Mouse (Mus musculus) cerebral cortex, adult 2 months (tissue): Measurements from ENCODE around the gene Dcaf15.

ENCODE experiments used
- WGBS: fragments of 180-500 bp; shearing (Covaris S2); methylation state at CpG from one replicate; pipeline ENCODE4 v1.1.7; 2018; 5-methylcytosine and 5-hydroxymethylcytosine counted together

The Dcaf15 gene

GRCm38 (mm10) chr8:84066291-84066930 is 38.2 kb downstream of the Dcaf15 start, which contains the start of gene Rfx1:
TSS of gene Rfx1 (plus strand) at chr8:84066834.
- under 1% methylated on average over 51 of the region's 51 CpGs for WGBS

GRCm38 (mm10) chr8:84065457-84066072 is 39.0 kb downstream of the Dcaf15 start:
- WGBS, result 12% methylated on average over 5 of the region's 5 CpGs

GRCm38 (mm10) chr8:84065037-84065436 is 39.5 kb downstream of the Dcaf15 start, which contains the start of gene Gm10643:
TSS of gene Gm10643 (minus strand) at chr8:84065137.
- 100% methylated on average over 1 of the region's 1 CpGs for WGBS

- 77% methylated on average over 8 of the region's 8 CpGs for WGBS
These were observed 40.5 kb downstream of the Dcaf15 start for GRCm38 (mm10) chr8:84063861-84064610.

- WGBS, result 93% methylated on average over 2 of the region's 2 CpGs
These were observed 44.3 kb downstream of the Dcaf15 start for GRCm38 (mm10) chr8:84060245-84060644.

GRCm38 (mm10) chr8:84059226-84059625 is 45.3 kb downstream of the Dcaf15 start:
- 96% methylated on average over 2 of the region's 2 CpGs for WGBS

- 97% methylated on average over 1 of the region's 1 CpGs for WGBS
These were observed 46.7 kb downstream of the Dcaf15 start for GRCm38 (mm10) chr8:84057827-84058226.

- 97% methylated on average over 5 of the region's 5 CpGs for WGBS
These were observed 51.3 kb downstream of the Dcaf15 start for GRCm38 (mm10) chr8:84053229-84053628.

- WGBS, result 84% methylated on average over 3 of the region's 3 CpGs
These were observed 51.8 kb downstream of the Dcaf15 start for GRCm38 (mm10) chr8:84052746-84053145.

- WGBS, result 91% methylated on average over 5 of the region's 5 CpGs
These were observed 56.4 kb downstream of the Dcaf15 start for GRCm38 (mm10) chr8:84048171-84048570.
